Mouse (Mus musculus): Measurements from ENCODE around the gene Lima1. TPM values are rescaled to one million over a fixed set of nuclear protein-coding genes. Genes with fewer than 3 reads are reported as not detected.
A peak's percentile ranks its signal among the peaks of the same experiment; 100 is the strongest.

Gene Lima1
- polyA plus RNA-seq, 1 experiment from 2014 or later = 54.7 TPM

DNA sequence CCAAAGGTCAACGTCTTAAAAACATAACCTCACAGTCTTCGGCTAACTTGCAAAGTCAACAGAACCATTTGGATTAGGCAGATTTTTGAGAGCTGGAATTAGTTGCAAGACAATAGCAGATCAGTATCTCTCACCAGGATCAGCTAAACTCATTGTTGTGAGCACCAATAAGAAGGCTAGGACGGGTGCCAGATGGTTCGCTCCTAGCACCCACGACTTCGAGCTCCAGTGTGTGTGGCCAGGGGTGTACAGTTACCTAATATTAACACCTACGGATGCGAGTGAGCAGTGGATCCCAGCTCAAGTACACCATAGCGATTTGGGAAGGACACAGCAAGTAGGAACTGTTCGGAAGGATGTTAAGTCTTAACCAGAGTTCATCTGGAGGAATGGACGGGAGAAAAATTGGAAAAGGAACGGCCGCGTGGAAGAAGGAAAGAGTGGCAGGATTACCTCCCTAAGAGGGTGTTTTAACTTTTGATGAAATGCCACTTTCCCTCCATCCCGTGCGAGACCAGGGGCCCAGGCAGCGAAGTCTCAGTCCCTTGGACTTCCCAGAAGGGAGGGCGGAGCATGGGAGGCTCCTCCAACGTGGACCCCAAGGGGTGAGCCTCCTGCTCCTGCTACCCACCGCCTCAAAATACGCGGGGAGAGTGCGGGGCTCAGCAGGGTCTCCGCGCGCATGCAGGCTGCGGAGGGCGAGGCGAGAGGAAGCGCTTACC is 483 bp downstream of the Lima1 start:
- Histone ChIP-seq H3K4me2 (replicated peaks; ENCODE audit: low read depth, low read length) (peak overlapping the region; percentile 97), H3K27me3 (ENCODE audit: insufficient read depth, low read length) (no peaks in the 10 kb centered on the region), H3K4me1 (ENCODE audit: insufficient read depth, low read length) (peaks cover 10% of the 10 kb centered on the region), H3K9me3 (ENCODE audit: low read length) (no peaks in the 10 kb centered on the region), H3K36me3 (ENCODE audit: insufficient read depth, low read length) (no peaks in the 10 kb centered on the region), H3K27ac (ENCODE audit: low read length) (peak overlapping the region; percentile 23; the same call in 1 of the 2 replicates), H3K9ac (replicated peaks; ENCODE audit: low read length) (peak overlapping the region; percentile 82), H3K4me3 (ENCODE audit: low read length) (peak overlapping the region; percentile 78)
- ATAC-seq (ENCODE audit: low FRiP score, low TSS enrichment) = peak; percentile 75
- 3% methylated on average over 30 of the region's 30 CpGs for WGBS

GRCm38 (mm10) chr15:99872543-99872942 is 2.7 kb downstream of the Lima1 start:
- Histone ChIP-seq H3K4me3 (ENCODE audit: low read length) (no peak overlapping the region), H3K9me3 (ENCODE audit: low read length) (no peaks in the 10 kb centered on the region), H3K36me3 (ENCODE audit: insufficient read depth, low read length) (no peaks in the 10 kb centered on the region), H3K27ac (ENCODE audit: low read length) (no peak overlapping the region), H3K4me1 (ENCODE audit: insufficient read depth, low read length) (peaks cover 13% of the 10 kb centered on the region), H3K27me3 (ENCODE audit: insufficient read depth, low read length) (no peaks in the 10 kb centered on the region), H3K4me2 (replicated peaks; ENCODE audit: low read depth, low read length) (no peak overlapping the region), H3K9ac (replicated peaks; ENCODE audit: low read length) (no peak overlapping the region)
- ATAC-seq (ENCODE audit: low FRiP score, low TSS enrichment) = no peak
- WGBS = 79% methylated on average over 3 of the region's 3 CpGs

GRCm38 (mm10) chr15:99867654-99868053 is 7.6 kb downstream of the Lima1 start:
- H3K4me2 ChIP-seq (replicated peaks; ENCODE audit: low read depth, low read length) = no peak overlapping the region
- peak overlapping the region; percentile 43 for H3K27ac ChIP-seq (ENCODE audit: low read length)
- WGBS = 56% methylated on average over 4 of the region's 4 CpGs
- H3K36me3 ChIP-seq (ENCODE audit: insufficient read depth, low read length) = no peaks in the 10 kb centered on the region
- H3K27me3 ChIP-seq (ENCODE audit: insufficient read depth, low read length) = no peaks in the 10 kb centered on the region
- H3K4me1 ChIP-seq (ENCODE audit: insufficient read depth, low read length) = peaks cover 33% of the 10 kb centered on the region
- no peaks in the 10 kb centered on the region for H3K9me3 ChIP-seq (ENCODE audit: low read length)
- ATAC-seq (ENCODE audit: low FRiP score, low TSS enrichment) = 0 out of 2 replicates have a peak, but pooled peaks have one; percentile 47
- no peak overlapping the region for H3K4me3 ChIP-seq (ENCODE audit: low read length)
- H3K9ac ChIP-seq (replicated peaks; ENCODE audit: low read length) = no peak overlapping the region

- Histone ChIP-seq H3K4me1 (ENCODE audit: insufficient read depth, low read length) (peaks cover 42% of the 10 kb centered on the region), H3K4me2 (replicated peaks; ENCODE audit: low read depth, low read length) (no peak overlapping the region), H3K9ac (replicated peaks; ENCODE audit: low read length) (no peak overlapping the region), H3K9me3 (ENCODE audit: low read length) (no peaks in the 10 kb centered on the region), H3K27me3 (ENCODE audit: insufficient read depth, low read length) (no peaks in the 10 kb centered on the region), H3K4me3 (ENCODE audit: low read length) (no peak overlapping the region), H3K36me3 (ENCODE audit: insufficient read depth, low read length) (no peaks in the 10 kb centered on the region), H3K27ac (ENCODE audit: low read length) (peak overlapping the region; percentile 39)
- 51% methylated on average over 15 of the region's 15 CpGs for WGBS
- no peak; the same call in 1 of the 2 replicates for ATAC-seq (ENCODE audit: low FRiP score, low TSS enrichment)
Measured at GRCm38 (mm10) chr15:99866450-99867221, 8.6 kb downstream of the Lima1 start.

GRCm38 (mm10) chr15:99865942-99866341 is 9.3 kb downstream of the Lima1 start:
- no peaks in the 10 kb centered on the region for H3K9me3 ChIP-seq (ENCODE audit: low read length)
- no peak overlapping the region for H3K4me2 ChIP-seq (replicated peaks; ENCODE audit: low read depth, low read length)
- WGBS = 28% methylated on average over 5 of the region's 5 CpGs
- H3K4me1 ChIP-seq (ENCODE audit: insufficient read depth, low read length) = peaks cover 42% of the 10 kb centered on the region
- H3K36me3 ChIP-seq (ENCODE audit: insufficient read depth, low read length) = no peaks in the 10 kb centered on the region
- no peak; the same call in 1 of the 2 replicates for ATAC-seq (ENCODE audit: low FRiP score, low TSS enrichment)
- no peak overlapping the region for H3K4me3 ChIP-seq (ENCODE audit: low read length)
- no peak overlapping the region for H3K9ac ChIP-seq (replicated peaks; ENCODE audit: low read length)
- peak overlapping the region; percentile 39 for H3K27ac ChIP-seq (ENCODE audit: low read length)
- H3K27me3 ChIP-seq (ENCODE audit: insufficient read depth, low read length) = no peaks in the 10 kb centered on the region

DNA sequence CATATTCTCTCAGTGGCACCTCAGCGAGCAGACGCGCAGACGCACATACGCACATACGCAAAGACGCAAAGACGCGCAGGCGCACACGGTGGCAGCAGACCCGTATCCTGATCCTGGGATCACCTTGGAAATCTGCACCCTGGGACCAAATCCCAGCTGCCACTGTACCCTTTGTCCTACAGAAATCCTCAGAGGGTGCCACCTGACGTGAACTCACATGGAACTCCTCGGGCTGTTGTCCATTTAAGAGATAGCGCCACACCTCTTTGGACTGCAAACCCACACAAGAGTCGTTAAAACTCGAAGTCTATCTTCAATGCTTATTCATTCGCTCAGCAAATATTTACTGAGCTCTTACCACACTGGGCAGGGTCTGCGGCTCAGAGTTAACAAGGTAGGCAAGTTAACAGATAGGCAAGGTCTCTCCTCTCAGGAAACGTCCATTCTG is 9.7 kb downstream of the Lima1 start:
- no peaks in the 10 kb centered on the region for H3K27me3 ChIP-seq (ENCODE audit: insufficient read depth, low read length)
- H3K9me3 ChIP-seq (ENCODE audit: low read length) = no peaks in the 10 kb centered on the region
- no peak for ATAC-seq (ENCODE audit: low FRiP score, low TSS enrichment)
- H3K36me3 ChIP-seq (ENCODE audit: insufficient read depth, low read length) = no peaks in the 10 kb centered on the region
- H3K4me2 ChIP-seq (replicated peaks; ENCODE audit: low read depth, low read length) = no peak overlapping the region
- peak overlapping the region; percentile 39; the same call in 1 of the 2 replicates for H3K27ac ChIP-seq (ENCODE audit: low read length)
- no peak overlapping the region for H3K9ac ChIP-seq (replicated peaks; ENCODE audit: low read length)
- 88% methylated on average over 20 of the region's 20 CpGs for WGBS
- H3K4me3 ChIP-seq (ENCODE audit: low read length) = no peak overlapping the region
- peaks cover 42% of the 10 kb centered on the region for H3K4me1 ChIP-seq (ENCODE audit: insufficient read depth, low read length)

- H3K27me3 ChIP-seq (ENCODE audit: insufficient read depth, low read length) = no peaks in the 10 kb centered on the region
- H3K9me3 ChIP-seq (ENCODE audit: low read length) = no peaks in the 10 kb centered on the region
- 88% methylated on average over 7 of the region's 7 CpGs for WGBS
- H3K36me3 ChIP-seq (ENCODE audit: insufficient read depth, low read length) = no peaks in the 10 kb centered on the region
- ATAC-seq (ENCODE audit: low FRiP score, low TSS enrichment) = no peak
- no peak overlapping the region for H3K27ac ChIP-seq (ENCODE audit: low read length)
- no peak overlapping the region for H3K4me3 ChIP-seq (ENCODE audit: low read length)
- H3K4me2 ChIP-seq (replicated peaks; ENCODE audit: low read depth, low read length) = no peak overlapping the region
- no peak overlapping the region for H3K9ac ChIP-seq (replicated peaks; ENCODE audit: low read length)
- H3K4me1 ChIP-seq (ENCODE audit: insufficient read depth, low read length) = peaks cover 42% of the 10 kb centered on the region
Measured at GRCm38 (mm10) chr15:99865046-99865445, 10.2 kb downstream of the Lima1 start.

DNA sequence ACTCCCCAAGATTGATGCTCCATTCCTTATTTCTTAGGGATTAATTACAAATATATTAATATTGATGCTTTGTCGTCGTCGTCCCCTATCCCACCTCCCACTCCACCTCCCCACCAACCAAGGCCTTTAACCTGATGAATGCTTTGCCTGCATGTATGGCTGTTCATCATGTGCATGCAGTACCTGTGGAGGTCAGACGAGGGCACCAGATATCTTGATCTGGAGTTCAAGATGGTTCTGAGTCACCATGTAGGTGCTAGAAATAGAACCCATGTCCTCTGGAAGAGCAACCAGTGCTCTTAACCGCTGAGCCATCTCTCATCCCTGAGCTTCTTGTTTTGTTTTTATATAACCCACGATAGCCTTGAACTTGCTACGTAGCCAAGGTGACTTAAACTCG is 11.5 kb downstream of the Lima1 start:
- H3K4me3 ChIP-seq (ENCODE audit: low read length) = no peak overlapping the region
- 95% methylated on average over 8 of the region's 8 CpGs for WGBS

GRCm38 (mm10) chr15:99863358-99863757 is 11.9 kb downstream of the Lima1 start:
- H3K9me3 ChIP-seq (ENCODE audit: low read length) = no peaks in the 10 kb centered on the region
- H3K4me1 ChIP-seq (ENCODE audit: insufficient read depth, low read length) = peaks cover 42% of the 10 kb centered on the region
- no peak overlapping the region for H3K4me3 ChIP-seq (ENCODE audit: low read length)
- no peak for ATAC-seq (ENCODE audit: low FRiP score, low TSS enrichment)
- H3K9ac ChIP-seq (replicated peaks; ENCODE audit: low read length) = no peak overlapping the region
- no peak overlapping the region for H3K27ac ChIP-seq (ENCODE audit: low read length)
- H3K36me3 ChIP-seq (ENCODE audit: insufficient read depth, low read length) = no peaks in the 10 kb centered on the region
- WGBS = 97% methylated on average over 6 of the region's 6 CpGs
- H3K27me3 ChIP-seq (ENCODE audit: insufficient read depth, low read length) = no peaks in the 10 kb centered on the region
- H3K4me2 ChIP-seq (replicated peaks; ENCODE audit: low read depth, low read length) = no peak overlapping the region

More for the DNA sequence above, 11.5 kb downstream of the Lima1 start:
- H3K27ac ChIP-seq (ENCODE audit: low read length) = no peak overlapping the region
- no peak overlapping the region for H3K9ac ChIP-seq (replicated peaks; ENCODE audit: low read length)
- H3K36me3 ChIP-seq (ENCODE audit: insufficient read depth, low read length) = no peaks in the 10 kb centered on the region
- no peaks in the 10 kb centered on the region for H3K9me3 ChIP-seq (ENCODE audit: low read length)
- ATAC-seq (ENCODE audit: low FRiP score, low TSS enrichment) = no peak
- H3K4me2 ChIP-seq (replicated peaks; ENCODE audit: low read depth, low read length) = no peak overlapping the region
- H3K27me3 ChIP-seq (ENCODE audit: insufficient read depth, low read length) = no peaks in the 10 kb centered on the region
- H3K4me1 ChIP-seq (ENCODE audit: insufficient read depth, low read length) = peaks cover 42% of the 10 kb centered on the region

Data from kidney, embryonic 16.5 days (tissue).